Mouse (Mus musculus): ENCODE results near the gene Trmt10c. TPM values are rescaled to one million over a fixed set of nuclear protein-coding genes. Genes with fewer than 3 reads are reported as not detected.

Trmt10c gene
- polyA plus RNA-seq, 1 experiment, result 7.3 TPM

GRCm38 (mm10) chr16:56008862-56009261 lies 28.8 kb downstream of the Trmt10c start:
- Histone ChIP-seq H3K4me3 (replicated peaks; ENCODE audit: insufficient read depth, low read depth, low read length) (no peak overlapping the region), H3K27ac (ENCODE audit: insufficient read depth, low read length) (no peak overlapping the region), H3K27me3 (ENCODE audit: control insufficient read depth, insufficient read depth, low read length) (no peaks in the 10 kb centered on the region), H3K4me1 (ENCODE audit: control insufficient read depth, insufficient read depth, low read length) (no peaks in the 10 kb centered on the region)
- no peak for DNase-seq
- no peak for TF ChIP-seq POLR2A (IDR thresholded peaks at IDR 0.05; ENCODE audit: borderline replicate concordance, insufficient read depth, low read length)
- TF ChIP-seq CTCF (IDR thresholded peaks at IDR 0.05; ENCODE audit: borderline replicate concordance, insufficient read depth, low read depth, low read length), result no peak
- WGBS, result 94% methylated on average over 1 of the region's 1 CpGs

GRCm38 (mm10) chr16:56006798-56007197 lies 30.8 kb downstream of the Trmt10c start:
- DNase-seq, result no peak
- Histone ChIP-seq H3K4me3 (replicated peaks; ENCODE audit: insufficient read depth, low read depth, low read length) (no peak overlapping the region), H3K27ac (ENCODE audit: insufficient read depth, low read length) (no peak overlapping the region), H3K4me1 (ENCODE audit: control insufficient read depth, insufficient read depth, low read length) (no peaks in the 10 kb centered on the region), H3K27me3 (ENCODE audit: control insufficient read depth, insufficient read depth, low read length) (no peaks in the 10 kb centered on the region)
- no peak for TF ChIP-seq POLR2A (IDR thresholded peaks at IDR 0.05; ENCODE audit: borderline replicate concordance, insufficient read depth, low read length)
- TF ChIP-seq CTCF (IDR thresholded peaks at IDR 0.05; ENCODE audit: borderline replicate concordance, insufficient read depth, low read depth, low read length), result no peak
- 93% methylated on average over 11 of the region's 11 CpGs for WGBS

GRCm38 (mm10) chr16:55994235-55994634 lies 43.4 kb downstream of the Trmt10c start:
- Histone ChIP-seq H3K4me1 (ENCODE audit: control insufficient read depth, insufficient read depth, low read length) (no peaks in the 10 kb centered on the region), H3K27me3 (ENCODE audit: control insufficient read depth, insufficient read depth, low read length) (no peaks in the 10 kb centered on the region), H3K4me3 (replicated peaks; ENCODE audit: insufficient read depth, low read depth, low read length) (no peak overlapping the region), H3K27ac (ENCODE audit: insufficient read depth, low read length) (no peak overlapping the region)
- 91% methylated on average over 2 of the region's 2 CpGs for WGBS
- DNase-seq, result no peak
- no peak for TF ChIP-seq CTCF (IDR thresholded peaks at IDR 0.05; ENCODE audit: borderline replicate concordance, insufficient read depth, low read depth, low read length)
- TF ChIP-seq POLR2A (IDR thresholded peaks at IDR 0.05; ENCODE audit: borderline replicate concordance, insufficient read depth, low read length), result no peak

- H3K4me3 ChIP-seq (replicated peaks; ENCODE audit: insufficient read depth, low read depth, low read length), result no peak overlapping the region
- WGBS, result 84% methylated on average over 4 of the region's 4 CpGs
- no peaks in the 10 kb centered on the region for H3K27me3 ChIP-seq (ENCODE audit: control insufficient read depth, insufficient read depth, low read length)
- no peaks in the 10 kb centered on the region for H3K4me1 ChIP-seq (ENCODE audit: control insufficient read depth, insufficient read depth, low read length)
- no peak for DNase-seq
- TF ChIP-seq CTCF (IDR thresholded peaks at IDR 0.05; ENCODE audit: borderline replicate concordance, insufficient read depth, low read depth, low read length), result no peak
- TF ChIP-seq POLR2A (IDR thresholded peaks at IDR 0.05; ENCODE audit: borderline replicate concordance, insufficient read depth, low read length), result no peak
- no peak overlapping the region for H3K27ac ChIP-seq (ENCODE audit: insufficient read depth, low read length)
These were observed 47.3 kb downstream of the Trmt10c start for GRCm38 (mm10) chr16:55990311-55990710.

- H3K27ac ChIP-seq (ENCODE audit: insufficient read depth, low read length), result no peak overlapping the region
- DNase-seq, result no peak
- H3K4me3 ChIP-seq (replicated peaks; ENCODE audit: insufficient read depth, low read depth, low read length), result no peak overlapping the region
- no peaks in the 10 kb centered on the region for H3K4me1 ChIP-seq (ENCODE audit: control insufficient read depth, insufficient read depth, low read length)
- no peak for TF ChIP-seq POLR2A (IDR thresholded peaks at IDR 0.05; ENCODE audit: borderline replicate concordance, insufficient read depth, low read length)
- no peak for TF ChIP-seq CTCF (IDR thresholded peaks at IDR 0.05; ENCODE audit: borderline replicate concordance, insufficient read depth, low read depth, low read length)
- 98% methylated on average over 3 of the region's 3 CpGs for WGBS
- H3K27me3 ChIP-seq (ENCODE audit: control insufficient read depth, insufficient read depth, low read length), result no peaks in the 10 kb centered on the region
These were observed 51.6 kb downstream of the Trmt10c start for GRCm38 (mm10) chr16:55986001-55986400.

Other genes with a start within 250 kb of the Trmt10c start
- gene Nfkbiz, start 198.9 kb downstream of the Trmt10c start, polyA plus RNA-seq (2012; rRNA removed), result 5.1 and 5.8 TPM in 2 replicates
- gene Nxpe3, start 142.5 kb downstream of the Trmt10c start, polyA plus RNA-seq (2012; rRNA removed), result 11.1 and 13.1 TPM in 2 replicates
- 9.9 and 11.5 TPM in 2 replicates for gene Cep97, start 103.0 kb downstream of the Trmt10c start, polyA plus RNA-seq (2012; rRNA removed)
- gene Rpl24, start 71.5 kb downstream of the Trmt10c start, polyA plus RNA-seq (2012; rRNA removed), result 411 and 431 TPM in 2 replicates
- gene Zbtb11, start 63.9 kb downstream of the Trmt10c start, polyA plus RNA-seq (2012; rRNA removed), result 25.5 and 27.5 TPM in 2 replicates
- gene Pcnp, start 8.1 kb downstream of the Trmt10c start, polyA plus RNA-seq (2012; rRNA removed), result 122 and 134 TPM in 2 replicates
- 25.4 and 26.7 TPM in 2 replicates for gene Senp7, start 10.5 kb upstream of the Trmt10c start, polyA plus RNA-seq (2012; rRNA removed)
- gene Impg2, start 166.5 kb upstream of the Trmt10c start, polyA plus RNA-seq (2012; rRNA removed), result 0.55 and 0.59 TPM in 2 replicates